Mouse (Mus musculus) kidney, postnatal 10 days (tissue): ENCODE measurements around the gene Postn.
A peak's percentile ranks its signal among the peaks of the same experiment; 100 is the strongest.

Experiments
- DNase-seq: peaks from one replicate; pipeline ENCODE4 v3.0.0; 2021; ENCODE audit warnings: mixed read lengths

The Postn gene

DNA sequence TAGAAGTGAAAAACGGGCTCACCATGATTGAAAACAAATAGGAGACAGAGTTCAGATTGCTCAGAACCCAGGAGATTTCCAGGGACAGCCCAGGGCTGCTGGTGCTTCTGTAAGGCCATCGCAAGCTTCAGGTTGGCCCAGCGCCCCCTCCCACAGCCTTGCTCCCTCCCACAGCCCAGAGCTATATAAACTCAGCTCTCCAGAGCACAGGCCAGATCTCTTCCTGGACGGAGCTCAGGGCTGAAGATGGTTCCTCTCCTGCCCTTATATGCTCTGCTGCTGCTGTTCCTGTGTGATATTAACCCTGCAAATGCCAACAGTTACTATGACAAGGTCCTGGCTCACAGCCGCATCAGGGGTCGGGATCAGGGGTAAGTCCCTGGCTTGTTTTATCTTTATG, at the start of gene Postn:
Gene Postn (plus strand): TSS at position 213 of the 400 bp plus-strand sequence.
- peak; percentile 31 for DNase-seq

DNA sequence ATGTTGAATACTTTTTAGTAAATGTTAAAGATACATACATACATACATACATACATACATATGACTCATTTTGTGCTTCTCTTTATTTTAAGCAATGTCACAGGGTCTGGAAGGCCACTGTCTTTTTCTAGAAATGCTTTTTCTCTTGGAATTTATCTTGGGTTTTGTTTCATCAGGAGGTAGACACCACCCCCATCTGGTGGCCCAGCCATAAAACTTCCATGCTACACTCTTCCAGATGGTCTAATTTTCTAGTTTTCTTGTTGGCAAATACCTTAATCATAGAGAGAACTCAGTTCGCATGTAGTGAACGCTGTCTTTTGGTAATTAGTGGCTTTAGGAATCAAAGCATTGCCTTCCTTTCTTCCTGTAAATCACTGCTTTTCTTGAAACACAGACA, 46.9 kb upstream of the Postn start:
- DNase-seq = peak; percentile 34

DNA sequence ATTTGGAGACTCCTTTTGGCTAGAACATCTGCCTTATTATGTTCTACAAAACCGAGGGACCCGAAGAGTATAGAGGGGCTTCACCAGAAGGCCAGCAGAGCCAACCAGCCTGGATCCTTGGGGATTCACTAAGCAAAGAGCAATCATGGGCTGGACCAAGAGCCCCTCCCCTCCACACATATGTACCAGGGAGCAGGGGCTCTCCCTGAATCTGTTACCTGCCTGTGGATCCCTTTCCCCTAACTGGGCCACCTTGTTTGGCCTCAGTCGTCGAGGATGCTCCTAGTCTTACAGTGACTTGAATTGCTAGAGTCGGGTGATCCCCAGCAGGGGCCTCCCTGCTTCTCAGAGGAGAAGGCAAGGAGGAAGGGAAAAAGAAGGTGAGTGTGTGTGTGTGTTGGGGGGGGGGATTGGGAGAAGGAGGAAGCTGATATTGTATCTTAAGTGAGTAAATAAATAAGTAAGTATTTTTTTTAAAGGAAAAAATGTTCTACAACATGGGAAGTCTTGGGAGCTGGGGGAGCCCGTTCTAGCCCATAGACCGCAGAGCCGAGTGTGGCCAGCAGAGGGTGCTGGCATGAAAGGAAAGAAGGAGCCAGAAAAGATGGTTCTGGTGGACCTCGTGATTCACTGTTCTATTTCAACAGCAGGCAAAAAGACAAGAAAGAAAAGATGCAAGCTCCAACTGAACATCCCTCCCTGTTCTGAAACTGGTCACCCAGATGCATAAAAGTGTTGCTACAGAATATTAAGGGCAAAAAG, 7.8 kb upstream of the Postn start:
- DNase-seq = peak; percentile 86

DNA sequence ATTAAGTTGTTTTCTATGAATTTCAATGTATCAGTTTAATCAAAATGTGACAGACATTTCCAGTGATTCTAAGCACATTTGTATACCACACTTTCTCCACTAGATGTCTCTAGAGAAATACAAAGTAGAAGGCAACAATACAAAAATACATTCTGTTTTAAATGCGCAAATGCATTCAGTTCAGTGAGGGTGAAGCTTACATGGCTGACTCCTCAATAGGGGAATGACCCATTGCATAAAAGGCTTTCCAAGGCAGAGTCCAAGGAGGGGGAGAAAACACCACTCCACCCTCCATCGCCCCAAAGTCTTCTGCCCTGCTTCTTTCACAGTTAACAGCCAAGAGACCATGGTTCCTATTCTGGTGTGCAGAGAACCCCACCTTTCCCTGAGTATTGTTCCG, 3.3 kb upstream of the Postn start:
- no peak for DNase-seq

- peak; percentile 55 for DNase-seq
These were observed 2.3 kb upstream of the Postn start for GRCm38 (mm10) chr3:54358463-54359189.

GRCm38 (mm10) chr3:54361656-54362055, 747 bp downstream of the Postn start:
- DNase-seq = no peak

DNA sequence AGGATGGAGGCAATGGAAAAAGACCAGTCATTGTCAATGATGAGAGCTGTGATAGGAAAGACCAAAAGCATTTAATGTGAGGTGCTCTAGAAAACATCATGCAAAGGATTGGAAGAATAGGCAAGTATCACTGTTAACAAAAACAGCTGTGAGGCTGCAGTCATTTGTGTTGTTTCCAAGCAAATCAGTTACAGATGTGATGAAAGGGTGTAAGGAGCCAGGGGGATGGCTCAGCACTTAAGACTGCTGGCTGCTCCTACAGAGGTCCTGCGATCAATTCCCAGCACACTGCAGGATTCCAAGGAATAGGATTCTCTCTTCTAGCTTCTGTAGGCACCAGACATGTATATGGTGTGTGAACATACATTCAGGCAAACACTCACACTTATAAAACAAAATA, 10.1 kb downstream of the Postn start:
- no peak for DNase-seq

GRCm38 (mm10) chr3:54372625-54373024, 11.7 kb downstream of the Postn start:
- DNase-seq = no peak

DNA sequence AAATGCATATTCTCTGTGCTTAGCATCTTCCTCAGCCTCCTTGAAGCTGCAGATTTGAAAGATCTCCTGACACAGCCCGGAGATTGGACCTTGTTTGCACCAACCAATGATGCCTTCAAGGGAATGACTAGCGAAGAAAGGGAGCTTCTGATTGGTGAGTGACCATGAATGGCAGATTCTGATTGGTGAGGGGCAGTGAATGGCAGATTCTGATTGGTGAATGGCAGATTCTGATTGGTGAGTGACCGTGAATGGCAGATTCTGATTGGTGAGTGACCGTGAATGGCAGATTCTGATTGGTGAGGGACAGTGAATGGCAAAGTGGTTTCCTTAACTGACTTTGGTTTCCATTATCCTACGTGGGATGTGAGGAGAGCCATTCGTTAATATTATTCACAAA, 15.1 kb downstream of the Postn start:
- no peak for DNase-seq

DNA sequence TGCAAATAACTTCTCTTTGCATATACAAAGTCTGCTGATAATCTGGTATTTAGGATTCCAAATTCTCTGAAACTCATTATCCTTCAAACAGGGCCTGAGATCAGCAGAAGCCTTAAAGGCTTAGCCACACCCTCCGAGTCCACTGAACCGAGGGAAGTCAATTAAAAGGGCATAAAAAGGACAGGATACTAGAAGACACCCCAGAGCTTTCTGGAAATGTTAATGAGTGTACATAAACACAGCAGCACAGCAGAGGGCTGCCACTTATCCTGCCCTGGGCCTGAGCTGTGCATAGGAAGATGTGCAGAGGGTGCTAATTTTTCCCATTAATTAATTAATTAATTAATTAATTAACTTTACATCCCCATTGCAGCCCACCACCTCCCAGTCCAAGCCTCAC, 16.7 kb downstream of the Postn start:
- DNase-seq = no peak

DNA sequence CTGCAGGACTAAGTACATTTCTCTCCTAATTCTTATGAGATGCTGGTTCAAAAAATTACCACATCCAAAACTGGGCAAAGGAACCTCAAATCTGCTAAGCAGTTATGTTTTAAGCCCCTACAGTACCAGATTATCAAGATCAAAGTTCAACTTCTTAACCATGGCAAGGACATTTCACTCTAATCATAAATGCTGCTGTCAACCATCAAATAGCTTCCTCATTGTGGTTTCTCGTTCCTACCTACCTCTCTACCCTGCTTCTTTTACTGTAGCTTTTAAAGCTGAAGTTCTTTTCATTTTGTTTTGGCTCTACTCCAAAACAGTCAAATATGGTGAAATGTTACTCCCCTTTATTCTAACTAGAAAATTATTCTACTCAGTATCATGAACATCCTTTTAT, 17.2 kb downstream of the Postn start:
- no peak for DNase-seq

DNA sequence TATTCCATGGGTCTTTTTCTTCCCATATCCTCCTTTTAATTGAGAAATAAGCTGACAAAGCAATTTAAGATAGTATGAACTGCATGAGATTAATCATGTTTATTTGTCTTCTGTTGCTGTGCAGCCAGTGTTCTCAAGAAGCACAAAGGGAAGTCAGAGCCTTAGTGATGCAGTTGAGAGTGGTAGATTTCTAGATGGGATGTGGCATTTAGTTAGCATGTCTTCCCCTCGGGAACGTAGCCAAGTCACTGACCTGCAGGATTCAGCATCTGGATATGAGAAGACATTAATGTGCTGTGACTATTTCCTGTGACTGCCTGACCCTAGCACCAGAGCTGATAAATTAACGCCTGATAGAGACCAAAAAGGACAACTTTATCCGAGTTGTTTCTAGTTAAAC, 19.1 kb downstream of the Postn start:
- peak; percentile 59 for DNase-seq

DNA sequence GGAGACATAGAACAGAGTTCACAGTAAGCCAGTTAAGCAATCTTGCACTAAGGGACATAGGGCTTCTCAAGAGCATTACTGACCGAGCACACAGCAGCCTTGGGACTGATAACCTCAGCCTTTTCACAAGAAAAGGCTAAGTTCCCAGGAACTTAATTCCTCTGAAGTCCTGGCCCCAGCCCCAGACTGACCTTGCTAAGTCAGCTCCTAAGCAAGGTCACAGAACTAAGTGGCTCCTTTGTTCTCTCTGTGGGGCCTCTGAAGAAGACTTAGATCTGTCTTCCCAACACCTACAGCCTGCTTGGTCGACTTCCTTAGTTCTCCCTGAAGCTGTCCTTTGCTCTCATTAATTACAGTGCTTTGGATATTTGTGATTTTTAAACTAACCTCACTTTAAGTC, 38.4 kb downstream of the Postn start:
- no peak for DNase-seq

- no peak for DNase-seq
These were observed 39.0 kb downstream of the Postn start for GRCm38 (mm10) chr3:54399911-54400310.

GRCm38 (mm10) chr3:54400617-54401016, 39.7 kb downstream of the Postn start:
- DNase-seq = no peak

GRCm38 (mm10) chr3:54401706-54402105, 40.8 kb downstream of the Postn start:
- no peak for DNase-seq

DNA sequence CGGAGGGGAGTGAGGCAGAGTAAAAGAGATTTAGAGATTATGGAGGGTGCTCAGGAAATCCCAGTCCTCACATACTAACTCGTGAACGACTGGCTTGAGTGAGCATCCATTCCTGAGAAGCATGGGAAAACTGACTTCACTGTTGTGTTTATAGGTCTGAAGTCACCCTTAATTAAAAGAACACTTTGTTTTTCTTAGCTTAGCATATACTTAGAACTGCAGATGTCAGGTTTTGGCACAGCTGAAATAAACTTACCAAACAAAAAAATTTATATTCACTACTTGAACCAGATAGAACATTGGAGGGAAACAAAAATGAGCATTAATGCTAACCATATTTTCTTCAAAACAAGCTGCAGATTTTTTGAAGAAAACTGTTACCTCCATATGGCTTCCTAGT, 42.9 kb downstream of the Postn start:
- DNase-seq = no peak

- no peak for DNase-seq
These were observed 45.7 kb downstream of the Postn start for GRCm38 (mm10) chr3:54406567-54406966.

DNA sequence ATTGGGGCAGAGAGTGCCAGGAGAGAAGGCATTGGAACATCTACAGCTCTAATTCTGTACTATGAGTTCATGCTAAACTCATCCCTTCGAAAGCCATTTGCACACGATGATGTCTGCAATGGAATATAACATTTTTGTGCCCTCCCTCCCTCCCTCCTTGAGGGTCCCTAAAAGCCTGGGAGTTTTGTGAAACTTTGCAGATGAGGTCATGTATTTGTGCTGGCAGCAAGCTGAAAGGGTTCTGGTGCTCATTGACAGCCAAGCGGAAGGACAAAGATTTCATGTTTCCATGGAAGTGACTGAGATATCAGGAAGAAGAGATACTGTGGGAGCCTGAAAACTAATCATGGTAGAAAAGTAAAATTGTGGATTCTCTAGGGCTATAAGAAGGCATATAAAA, 50.1 kb downstream of the Postn start:
- no peak for DNase-seq

GRCm38 (mm10) chr3:54412885-54413583, 52.1 kb downstream of the Postn start:
- no peak for DNase-seq

GRCm38 (mm10) chr3:54413584-54413897, 52.6 kb downstream of the Postn start:
- DNase-seq = no peak

DNA sequence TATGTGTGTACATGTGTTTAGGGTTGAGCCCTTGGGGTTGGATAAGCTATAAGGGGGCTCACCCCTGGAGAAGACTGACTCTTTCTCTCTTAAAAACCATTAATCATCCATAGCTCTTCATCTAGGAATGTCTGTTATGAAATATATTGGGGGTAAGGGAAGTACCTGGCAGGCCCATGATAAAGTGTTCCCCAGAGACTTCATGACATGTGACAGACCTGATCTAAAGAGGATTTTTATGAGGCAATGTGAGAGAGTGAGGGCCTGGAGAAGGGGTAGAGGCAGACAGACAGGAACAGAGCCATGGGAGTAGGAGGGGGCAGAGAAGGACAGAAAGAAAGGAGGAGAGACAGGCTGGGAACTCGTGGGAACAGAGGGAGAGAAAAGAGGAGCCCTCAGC, 53.5 kb downstream of the Postn start:
- DNase-seq = no peak

- DNase-seq = no peak
These were observed 57.0 kb downstream of the Postn start for GRCm38 (mm10) chr3:54417833-54418386.
